Mouse (Mus musculus): Measurements from ENCODE around the gene Pold2. TPM values are rescaled to one million over a fixed set of nuclear protein-coding genes. Genes with fewer than 3 reads are reported as not detected.

The Pold2 gene
- polyA plus RNA-seq, 1 experiment from 2014 or later = 149 TPM

GRCm38 (mm10) chr11:5856479-5857130, 21.5 kb downstream of the Pold2 start:
- no peak overlapping the region for H3K9ac ChIP-seq
- no peaks in the 10 kb centered on the region for H3K36me3 ChIP-seq
- no peak overlapping the region for H3K27ac ChIP-seq
- H3K4me1 ChIP-seq = peaks cover 18% of the 10 kb centered on the region
- no peak overlapping the region for H3K4me3 ChIP-seq
- H3K9me3 ChIP-seq = no peaks in the 10 kb centered on the region
- no peak overlapping the region for H3K4me2 ChIP-seq
- no peak for ATAC-seq (ENCODE audit: borderline replicate concordance, extremely low read depth, low FRiP score, low TSS enrichment)
- H3K27me3 ChIP-seq = peaks cover 3% of the 10 kb centered on the region; the same call in 1 of the 2 replicates
- WGBS = 74% methylated on average over 8 of the region's 8 CpGs

GRCm38 (mm10) chr11:5855902-5856301, 22.2 kb downstream of the Pold2 start:
- H3K4me3 ChIP-seq = no peak overlapping the region
- H3K9me3 ChIP-seq = no peaks in the 10 kb centered on the region
- H3K9ac ChIP-seq = no peak overlapping the region
- H3K36me3 ChIP-seq = no peaks in the 10 kb centered on the region
- ATAC-seq (ENCODE audit: borderline replicate concordance, extremely low read depth, low FRiP score, low TSS enrichment) = peak; percentile 63; the same call in 1 of the 2 replicates
- peaks cover 3% of the 10 kb centered on the region; the same call in 1 of the 2 replicates for H3K27me3 ChIP-seq
- no peak overlapping the region for H3K4me2 ChIP-seq
- WGBS = 30% methylated on average over 7 of the region's 7 CpGs
- H3K27ac ChIP-seq = no peak overlapping the region
- peaks cover 11% of the 10 kb centered on the region; the same call in 1 of the 2 replicates for H3K4me1 ChIP-seq

GRCm38 (mm10) chr11:5855481-5855880, 22.6 kb downstream of the Pold2 start:
- H3K4me2 ChIP-seq = no peak overlapping the region
- no peaks in the 10 kb centered on the region for H3K36me3 ChIP-seq
- H3K4me1 ChIP-seq = peaks cover 8% of the 10 kb centered on the region; the same call in 1 of the 2 replicates
- H3K27ac ChIP-seq = no peak overlapping the region
- ATAC-seq (ENCODE audit: borderline replicate concordance, extremely low read depth, low FRiP score, low TSS enrichment) = no peak
- no peak overlapping the region for H3K4me3 ChIP-seq
- H3K9me3 ChIP-seq = no peaks in the 10 kb centered on the region
- H3K27me3 ChIP-seq = peaks cover 3% of the 10 kb centered on the region; the same call in 1 of the 2 replicates
- no peak overlapping the region for H3K9ac ChIP-seq

DNA sequence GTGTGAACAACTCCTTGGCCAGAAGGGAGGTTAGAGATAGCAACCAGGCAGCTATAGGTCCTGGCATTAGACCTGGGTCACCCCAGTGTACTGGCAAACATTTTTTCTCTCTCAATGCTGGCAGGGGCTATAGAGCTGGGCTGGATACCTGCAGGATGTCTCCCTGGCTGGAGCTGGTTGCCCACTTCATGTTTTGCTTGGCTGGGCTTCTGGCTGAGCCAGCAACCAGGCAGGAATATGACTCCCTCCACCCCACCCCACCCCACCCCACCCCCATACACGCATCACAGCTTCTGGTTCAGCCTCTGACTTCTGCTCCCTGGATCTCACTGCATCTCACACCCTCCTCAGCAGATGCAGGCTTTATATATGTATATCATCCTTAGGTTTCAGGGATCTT, 25.8 kb downstream of the Pold2 start:
- no peak overlapping the region for H3K27ac ChIP-seq
- H3K9ac ChIP-seq = no peak overlapping the region
- no peak for ATAC-seq (ENCODE audit: borderline replicate concordance, extremely low read depth, low FRiP score, low TSS enrichment)
- peaks cover 8% of the 10 kb centered on the region; the same call in 1 of the 2 replicates for H3K4me1 ChIP-seq
- H3K4me2 ChIP-seq = no peak overlapping the region
- no peak overlapping the region for H3K4me3 ChIP-seq
- WGBS = 35% methylated on average over 1 of the region's 1 CpGs
- no peaks in the 10 kb centered on the region for H3K27me3 ChIP-seq
- H3K9me3 ChIP-seq = no peaks in the 10 kb centered on the region
- H3K36me3 ChIP-seq = no peaks in the 10 kb centered on the region

GRCm38 (mm10) chr11:5851021-5851736, 26.9 kb downstream of the Pold2 start:
- 48% methylated on average over 4 of the region's 4 CpGs for WGBS
- no peaks in the 10 kb centered on the region for H3K36me3 ChIP-seq
- no peak overlapping the region for H3K4me3 ChIP-seq
- no peak overlapping the region for H3K4me2 ChIP-seq
- no peak overlapping the region for H3K9ac ChIP-seq
- H3K27me3 ChIP-seq = no peaks in the 10 kb centered on the region
- H3K9me3 ChIP-seq = no peaks in the 10 kb centered on the region
- H3K4me1 ChIP-seq = peaks cover 8% of the 10 kb centered on the region; the same call in 1 of the 2 replicates
- ATAC-seq (ENCODE audit: borderline replicate concordance, extremely low read depth, low FRiP score, low TSS enrichment) = no peak
- no peak overlapping the region for H3K27ac ChIP-seq

GRCm38 (mm10) chr11:5850452-5850851, 27.6 kb downstream of the Pold2 start:
- Histone ChIP-seq H3K9ac (no peak overlapping the region), H3K27ac (no peak overlapping the region), H3K27me3 (no peaks in the 10 kb centered on the region), H3K9me3 (no peaks in the 10 kb centered on the region), H3K4me1 (peaks cover 8% of the 10 kb centered on the region; the same call in 1 of the 2 replicates), H3K4me3 (no peak overlapping the region), H3K36me3 (no peaks in the 10 kb centered on the region), H3K4me2 (no peak overlapping the region)
- no peak for ATAC-seq (ENCODE audit: borderline replicate concordance, extremely low read depth, low FRiP score, low TSS enrichment)
- 36% methylated on average over 5 of the region's 5 CpGs for WGBS

DNA sequence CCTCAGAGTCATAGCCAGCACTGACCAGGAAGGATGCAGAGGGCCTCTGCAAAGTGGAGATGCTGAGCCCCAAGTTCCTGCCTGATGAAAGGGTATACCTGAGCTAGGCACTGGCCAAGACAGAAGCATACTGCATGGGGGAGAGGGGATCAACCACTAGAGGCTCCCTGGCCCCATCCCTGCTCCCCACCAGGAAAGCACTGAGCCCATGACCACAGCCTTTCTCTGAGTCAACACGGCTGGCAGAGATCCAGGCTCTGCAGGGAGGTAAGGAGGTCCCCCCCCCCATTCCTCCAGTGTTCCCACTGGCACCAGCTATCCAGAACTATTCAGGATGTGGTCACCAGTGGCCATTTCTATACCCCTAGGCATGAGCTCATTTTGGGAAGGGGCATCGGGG, 28.8 kb downstream of the Pold2 start:
- no peaks in the 10 kb centered on the region for H3K36me3 ChIP-seq
- H3K27me3 ChIP-seq = no peaks in the 10 kb centered on the region
- no peaks in the 10 kb centered on the region for H3K9me3 ChIP-seq
- 0 out of 2 replicates have a peak, but pooled peaks have one; percentile 29 for ATAC-seq (ENCODE audit: borderline replicate concordance, extremely low read depth, low FRiP score, low TSS enrichment)
- H3K4me3 ChIP-seq = no peak overlapping the region
- H3K9ac ChIP-seq = no peak overlapping the region
- peaks cover 8% of the 10 kb centered on the region; the same call in 1 of the 2 replicates for H3K4me1 ChIP-seq
- 55% methylated on average over 2 of the region's 2 CpGs for WGBS
- no peak overlapping the region for H3K27ac ChIP-seq
- H3K4me2 ChIP-seq = no peak overlapping the region

GRCm38 (mm10) chr11:5848741-5849140, 29.4 kb downstream of the Pold2 start:
- Histone ChIP-seq H3K4me1 (peaks cover 8% of the 10 kb centered on the region; the same call in 1 of the 2 replicates), H3K36me3 (no peaks in the 10 kb centered on the region), H3K9ac (no peak overlapping the region), H3K4me2 (no peak overlapping the region), H3K27me3 (no peaks in the 10 kb centered on the region), H3K9me3 (no peaks in the 10 kb centered on the region), H3K4me3 (no peak overlapping the region), H3K27ac (no peak overlapping the region)
- WGBS = 61% methylated on average over 6 of the region's 6 CpGs
- ATAC-seq (ENCODE audit: borderline replicate concordance, extremely low read depth, low FRiP score, low TSS enrichment) = no peak

DNA sequence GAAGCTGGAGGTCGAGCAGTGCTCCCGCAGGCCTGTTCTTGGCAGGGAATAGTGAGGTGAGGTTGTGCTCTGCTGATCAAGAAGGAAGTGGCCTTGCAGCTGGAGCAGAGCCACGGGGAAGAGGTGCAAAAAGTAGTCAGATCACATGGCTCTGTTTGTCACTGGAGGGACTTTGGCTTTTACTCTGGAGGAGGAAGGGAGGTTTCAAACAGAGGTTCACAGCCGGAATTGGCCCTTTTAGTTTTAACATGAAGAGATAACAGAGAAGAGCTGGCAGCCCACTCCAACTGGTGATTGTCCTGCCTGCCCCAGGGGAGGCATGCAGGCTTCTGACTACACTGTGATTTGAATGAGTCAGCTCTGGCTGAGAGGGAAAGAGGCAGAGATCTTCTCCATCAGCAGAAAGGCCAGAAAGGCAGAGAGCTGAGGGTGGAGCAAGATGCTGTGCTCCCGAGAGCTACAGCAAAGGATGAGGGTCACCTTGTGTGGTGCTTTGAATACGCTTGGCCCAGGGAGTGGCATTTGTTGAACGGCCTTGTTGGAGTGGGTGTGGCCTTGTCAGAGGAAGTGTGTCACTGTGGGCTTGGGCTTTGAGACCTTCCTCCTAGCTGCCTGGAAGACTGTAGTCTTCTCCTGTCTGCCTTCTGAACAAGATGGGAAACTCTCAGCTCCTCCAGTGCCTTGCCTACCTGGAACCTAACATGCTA, 31.3 kb downstream of the Pold2 start:
- Histone ChIP-seq H3K36me3 (no peaks in the 10 kb centered on the region), H3K4me3 (no peak overlapping the region), H3K9ac (no peak overlapping the region), H3K27ac (no peak overlapping the region), H3K27me3 (no peaks in the 10 kb centered on the region), H3K4me2 (no peak overlapping the region), H3K4me1 (0 out of 2 replicates have a peak, but pooled peaks cover 2% of the 10 kb centered on the region), H3K9me3 (no peaks in the 10 kb centered on the region)
- ATAC-seq (ENCODE audit: borderline replicate concordance, extremely low read depth, low FRiP score, low TSS enrichment) = no peak
- 56% methylated on average over 7 of the region's 7 CpGs for WGBS

- Histone ChIP-seq H3K4me2 (no peak overlapping the region), H3K27me3 (no peaks in the 10 kb centered on the region), H3K4me1 (no peaks in the 10 kb centered on the region), H3K27ac (no peak overlapping the region), H3K9ac (no peak overlapping the region), H3K4me3 (no peak overlapping the region), H3K9me3 (no peaks in the 10 kb centered on the region), H3K36me3 (no peaks in the 10 kb centered on the region)
- 79% methylated on average over 3 of the region's 3 CpGs for WGBS
- no peak for ATAC-seq (ENCODE audit: borderline replicate concordance, extremely low read depth, low FRiP score, low TSS enrichment)
Measured at GRCm38 (mm10) chr11:5843131-5843530, 35.0 kb downstream of the Pold2 start.

DNA sequence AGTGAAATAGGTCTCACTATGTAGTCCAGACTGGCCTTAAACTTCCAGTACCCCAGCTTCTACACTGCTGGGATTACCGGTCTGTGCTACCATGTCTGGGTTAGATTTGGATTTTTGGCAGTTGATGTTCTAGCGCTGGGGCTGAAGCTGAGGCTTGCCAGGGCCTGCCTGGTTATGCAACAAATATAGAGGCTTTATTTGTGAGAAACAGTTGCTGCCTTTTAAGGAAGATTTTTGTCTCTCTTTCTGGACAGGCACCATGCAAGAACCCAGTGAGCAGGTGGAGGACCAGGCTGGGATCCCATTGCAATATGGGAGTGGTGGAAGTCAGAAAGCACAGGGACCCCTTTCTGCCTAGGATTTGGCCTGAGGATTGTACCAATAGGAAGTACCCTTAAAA, 36.3 kb downstream of the Pold2 start:
- Histone ChIP-seq H3K27ac (no peak overlapping the region), H3K27me3 (no peaks in the 10 kb centered on the region), H3K9me3 (no peaks in the 10 kb centered on the region), H3K4me1 (peaks cover 6% of the 10 kb centered on the region), H3K4me2 (no peak overlapping the region), H3K9ac (no peak overlapping the region), H3K4me3 (no peak overlapping the region), H3K36me3 (no peaks in the 10 kb centered on the region)
- no peak for ATAC-seq (ENCODE audit: borderline replicate concordance, extremely low read depth, low FRiP score, low TSS enrichment)
- 92% methylated on average over 2 of the region's 2 CpGs for WGBS

GRCm38 (mm10) chr11:5840346-5840745, 37.7 kb downstream of the Pold2 start:
- Histone ChIP-seq H3K9me3 (no peaks in the 10 kb centered on the region), H3K4me1 (peaks cover 11% of the 10 kb centered on the region), H3K27ac (no peak overlapping the region), H3K27me3 (no peaks in the 10 kb centered on the region), H3K36me3 (no peaks in the 10 kb centered on the region), H3K9ac (no peak overlapping the region), H3K4me3 (no peak overlapping the region), H3K4me2 (no peak overlapping the region)
- 74% methylated on average over 7 of the region's 7 CpGs for WGBS
- no peak for ATAC-seq (ENCODE audit: borderline replicate concordance, extremely low read depth, low FRiP score, low TSS enrichment)

Data from lung, embryonic 15.5 days (tissue).